Mouse (Mus musculus): Measurements from ENCODE around the gene Atp8a1.

- no peak for TF ChIP-seq CTCF (IDR thresholded peaks at IDR 0.05)
- no peak for TF ChIP-seq EP300 (IDR thresholded peaks at IDR 0.05)
Measured at GRCm38 (mm10) chr5:67819451-67819850, 27.8 kb downstream of the Atp8a1 start.

Measured in lung, postnatal 0 days (tissue).